Mouse (Mus musculus) brain, embryonic 18.5 days (tissue): Measurements from ENCODE around the gene Sidt2.

Source experiments
- DNase-seq: peaks from one replicate; pipeline ENCODE4 v3.0.0-alpha.2; 2012; ENCODE audit warnings: low read depth, low spot score

The Sidt2 gene

GRCm38 (mm10) chr9:45946182-45946871 lies 8.7 kb downstream of the Sidt2 start:
- no peak for DNase-seq

GRCm38 (mm10) chr9:45945721-45946120 lies 9.3 kb downstream of the Sidt2 start:
- no peak for DNase-seq

- no peak for DNase-seq
Measured at GRCm38 (mm10) chr9:45944506-45945400, 10.3 kb downstream of the Sidt2 start.

GRCm38 (mm10) chr9:45943628-45944505 lies 11.2 kb downstream of the Sidt2 start:
- DNase-seq = no peak

- no peak for DNase-seq
Measured at GRCm38 (mm10) chr9:45942916-45943315, 12.1 kb downstream of the Sidt2 start.

GRCm38 (mm10) chr9:45942464-45942863 lies 12.6 kb downstream of the Sidt2 start:
- no peak for DNase-seq

GRCm38 (mm10) chr9:45941329-45941888 lies 13.6 kb downstream of the Sidt2 start:
- no peak for DNase-seq

GRCm38 (mm10) chr9:45939794-45940193 lies 15.3 kb downstream of the Sidt2 start:
- no peak for DNase-seq

- DNase-seq = no peak
Measured at GRCm38 (mm10) chr9:45938952-45939637, 16.0 kb downstream of the Sidt2 start.

GRCm38 (mm10) chr9:45938088-45938487 lies 17.0 kb downstream of the Sidt2 start:
- no peak for DNase-seq

GRCm38 (mm10) chr9:45936883-45937282 lies 18.2 kb downstream of the Sidt2 start:
- no peak for DNase-seq

- no peak for DNase-seq
Measured at GRCm38 (mm10) chr9:45935628-45936210, 19.3 kb downstream of the Sidt2 start, which contains the start of gene Tagln. TSS of gene Tagln (minus strand) at chr9:45936058.

GRCm38 (mm10) chr9:45932571-45933415 lies 22.3 kb downstream of the Sidt2 start:
- no peak for DNase-seq

- no peak for DNase-seq
Measured at GRCm38 (mm10) chr9:45931958-45932357, 23.1 kb downstream of the Sidt2 start.

GRCm38 (mm10) chr9:45929285-45929684 lies 25.8 kb downstream of the Sidt2 start:
- no peak for DNase-seq

GRCm38 (mm10) chr9:45919895-45920294 lies 35.2 kb downstream of the Sidt2 start:
- no peak for DNase-seq

- peak; percentile 57 for DNase-seq
Measured at GRCm38 (mm10) chr9:45917041-45917934, 37.8 kb downstream of the Sidt2 start.

- no peak for DNase-seq
Measured at GRCm38 (mm10) chr9:45915659-45916058, 39.4 kb downstream of the Sidt2 start.
